In genomic region chr15:99369391-99370171, GRCm38 (mm10) we compare ENCODE assay signal across 8 mouse cellular contexts. TPM values are rescaled to one million over a fixed set of nuclear protein-coding genes. Genes with fewer than 3 reads are reported as not detected.
A peak's percentile ranks its signal among the peaks of the same experiment; 100 is the strongest.
DNase-seq lines count a peak whose midpoint lies in the region; ATAC-seq and TF ChIP-seq lines count a peak whose summit lies in the region.

No protein-coding gene starts in this region.

- H3K9ac ChIP-seq in neural tube, embryonic 11.5 days (ENCODE audit: low read length), result peak overlapping the region; percentile 92
- H3K9ac ChIP-seq in heart, embryonic 14.5 days (ENCODE audit: low read length), result peak overlapping the region; percentile 87
- H3K9ac ChIP-seq in midbrain, postnatal 0 days (replicated peaks; ENCODE audit: low read length, poor library complexity, severe bottlenecking), result peak overlapping the region; percentile 87

- no peak for TF ChIP-seq CTCF in brain, embryonic 14.5 days (IDR thresholded peaks at IDR 0.05; ENCODE audit: borderline replicate concordance, extremely low read depth, insufficient read depth, insufficient read length)
- TF ChIP-seq CTCF in midbrain, postnatal 0 days (IDR thresholded peaks at IDR 0.05), result no peak

- no peak for DNase-seq in neural tube, embryonic 11.5 days (ENCODE audit: low spot score)
- DNase-seq in neural tube, embryonic 10.5 days (ENCODE audit: extremely low spot score, low spot score), result no peak
- DNase-seq in brain, embryonic 14.5 days (ENCODE audit: low read depth), result peak; percentile 39
- no peak for DNase-seq in limb, embryonic 10.5 days (ENCODE audit: low spot score)
- peak; percentile 10 for DNase-seq in midbrain, postnatal 0 days (ENCODE audit: low spot score)
- no peak for DNase-seq in thymus, postnatal 14 days
- DNase-seq in cerebellum, postnatal 10 days, result no peak

- H3K4me1 ChIP-seq in neural tube, embryonic 11.5 days (ENCODE audit: control insufficient read depth, insufficient read depth, low read length), result peaks cover 6% of the 10 kb centered on the region; the same call in 1 of the 2 replicates
- peaks cover 7 to 22% of the 10 kb centered on the region in 2 experiments for H3K4me1 ChIP-seq in heart, embryonic 14.5 days (ENCODE audit: control insufficient read depth in 2 of 2, insufficient read depth in 2 of 2, low read length in 2 of 2)
- peaks cover 33% of the 10 kb centered on the region for H3K4me1 ChIP-seq in limb, embryonic 10.5 days
- H3K4me1 ChIP-seq in midbrain, postnatal 0 days (ENCODE audit: insufficient read depth, low read length), result peaks cover 8% of the 10 kb centered on the region; the same call in 1 of the 2 replicates

- no peaks in the 10 kb centered on the region for H3K27me3 ChIP-seq in neural tube, embryonic 11.5 days (ENCODE audit: control insufficient read depth, insufficient read depth, low read length)
- no peaks in the 10 kb centered on the region; the same call in 1 of the 2 replicates for H3K27me3 ChIP-seq in heart, embryonic 14.5 days (ENCODE audit: control insufficient read depth, insufficient read depth, low read length)
- no peaks in the 10 kb centered on the region for H3K27me3 ChIP-seq in limb, embryonic 10.5 days (ENCODE audit: low read depth, poor library complexity, severe bottlenecking)
- no peaks in the 10 kb centered on the region for H3K27me3 ChIP-seq in midbrain, postnatal 0 days (ENCODE audit: insufficient read depth, low read length)

- H3K27ac ChIP-seq in neural tube, embryonic 11.5 days (ENCODE audit: low read depth, low read length), result peak overlapping the region; percentile 88
- H3K27ac ChIP-seq in heart, embryonic 14.5 days (replicated peaks in 1 of 2; ENCODE audit: control insufficient read depth in 1 of 2, insufficient read depth in 1 of 2, low read depth in 2 of 2, low read length in 2 of 2), result peak overlapping the region; percentile 53 to 86; a peak in 3 of 4 replicates
- H3K27ac ChIP-seq in limb, embryonic 10.5 days, result peak overlapping the region; percentile 99
- peak overlapping the region; percentile 77 for H3K27ac ChIP-seq in midbrain, postnatal 0 days (ENCODE audit: low read depth, low read length)

- WGBS in neural tube, embryonic 11.5 days, result 2% methylated on average over 29 of the region's 39 CpGs
- 2% methylated on average over 38 of the region's 39 CpGs for WGBS in heart, embryonic 14.5 days
- 3% methylated on average over 36 of the region's 39 CpGs for whole genome bisulfite sequencing in limb, embryonic 10.5 days
- WGBS in midbrain, postnatal 0 days, result 3% methylated on average over 26 of the region's 39 CpGs

- H3K36me3 ChIP-seq in neural tube, embryonic 11.5 days (ENCODE audit: control insufficient read depth, insufficient read depth, low read length), result no peaks in the 10 kb centered on the region
- no peaks in the 10 kb centered on the region for H3K36me3 ChIP-seq in heart, embryonic 14.5 days (ENCODE audit: control insufficient read depth, insufficient read depth, low read length)
- H3K36me3 ChIP-seq in limb, embryonic 10.5 days, result peaks cover 4% of the 10 kb centered on the region; the same call in 1 of the 2 replicates
- H3K36me3 ChIP-seq in midbrain, postnatal 0 days (ENCODE audit: insufficient read depth, low read length), result no peaks in the 10 kb centered on the region

- peak; percentile 75 for ATAC-seq in neural tube, embryonic 11.5 days (ENCODE audit: insufficient read depth, low FRiP score, low TSS enrichment)
- peak; percentile 57 for ATAC-seq in heart, embryonic 14.5 days (ENCODE audit: insufficient number of reproducible peaks, insufficient read depth, low FRiP score, low read depth)
- no peak; the same call in 1 of the 2 replicates for ATAC-seq in midbrain, postnatal 0 days (ENCODE audit: low FRiP score)

- H3K9me3 ChIP-seq in neural tube, embryonic 11.5 days (ENCODE audit: control insufficient read depth, low read length), result no peaks in the 10 kb centered on the region
- H3K9me3 ChIP-seq in heart, embryonic 14.5 days (ENCODE audit: control insufficient read depth, low read length), result no peaks in the 10 kb centered on the region
- H3K9me3 ChIP-seq in limb, embryonic 10.5 days (replicated peaks), result no peaks in the 10 kb centered on the region
- H3K9me3 ChIP-seq in midbrain, postnatal 0 days (ENCODE audit: low read length), result no peaks in the 10 kb centered on the region

- peak overlapping the region; percentile 78 for H3K4me2 ChIP-seq in neural tube, embryonic 11.5 days (ENCODE audit: low read depth)
- H3K4me2 ChIP-seq in heart, embryonic 14.5 days (ENCODE audit: low read length), result peak overlapping the region; percentile 77
- H3K4me2 ChIP-seq in midbrain, postnatal 0 days (ENCODE audit: low read depth, low read length, poor library complexity, severe bottlenecking), result peak overlapping the region; percentile 77

- TF ChIP-seq POLR2A in brain, embryonic 14.5 days (IDR thresholded peaks at IDR 0.05; ENCODE audit: borderline replicate concordance, extremely low read depth, insufficient read depth, insufficient read length, poor library complexity, severe bottlenecking), result no peak

- peak overlapping the region; percentile 85 for H3K4me3 ChIP-seq in neural tube, embryonic 11.5 days (ENCODE audit: low read depth, low read length)
- H3K4me3 ChIP-seq in heart, embryonic 14.5 days (ENCODE audit: control insufficient read depth in 1 of 2, insufficient read depth in 1 of 2, low read depth in 1 of 2, low read length in 2 of 2), result peak overlapping the region; percentile 61 to 77
- H3K4me3 ChIP-seq in limb, embryonic 10.5 days, result peak overlapping the region; percentile 96
- peak overlapping the region; percentile 89 for H3K4me3 ChIP-seq in midbrain, postnatal 0 days (ENCODE audit: low read depth, low read length)

RNA-seq across cellular contexts. Expression of gene Fmnl3, which starts 0.7 kb away (rescaled TPM):
- polyA plus RNA-seq in neural tube, embryonic 11.5 days (2014; fragmentation: Nextera tagmentation; extraction: Ambion mirVana), result 13.7 and 14.5 TPM in 2 replicates
- 27.4 and 30.1 TPM in 2 replicates for polyA plus RNA-seq in brain, embryonic 14.5 days (2012; rRNA removed)
- 14.4 and 15.0 TPM in 2 replicates for polyA plus RNA-seq in heart, embryonic 14.5 days (2014; fragmentation: Nextera tagmentation; extraction: Ambion mirVana)
- 30.4 and 42.2 TPM in 2 replicates for polyA plus RNA-seq in limb, embryonic 10.5 days (2016; fragmentation: Nextera tagmentation; extraction: Ambion mirVana)
- 13.5 and 15.5 TPM in 2 replicates for total RNA-seq in midbrain, postnatal 0 days (2014; rRNA removed)
- 8.5 and 9.8 TPM in 2 replicates for polyA plus RNA-seq in midbrain, postnatal 0 days (2015; fragmentation: Nextera tagmentation; extraction: Ambion mirVana)

RNA-seq across cellular contexts. Expression of gene Tmbim6, which starts 23.1 kb away (rescaled TPM):
- 237 and 246 TPM in 2 replicates for polyA plus RNA-seq in neural tube, embryonic 11.5 days (2014; fragmentation: Nextera tagmentation; extraction: Ambion mirVana)
- 214 and 221 TPM in 2 replicates for polyA plus RNA-seq in brain, embryonic 14.5 days (2012; rRNA removed)
- 235 and 239 TPM in 2 replicates for polyA plus RNA-seq in heart, embryonic 14.5 days (2014; fragmentation: Nextera tagmentation; extraction: Ambion mirVana)
- polyA plus RNA-seq in limb, embryonic 10.5 days (2016; fragmentation: Nextera tagmentation; extraction: Ambion mirVana), result 272 and 296 TPM in 2 replicates
- total RNA-seq in midbrain, postnatal 0 days (2014; rRNA removed), result 270 and 327 TPM in 2 replicates
- 327 and 348 TPM in 2 replicates for polyA plus RNA-seq in midbrain, postnatal 0 days (2015; fragmentation: Nextera tagmentation; extraction: Ambion mirVana)

Comparison
In these comparisons a context has a peak if more than half of its experiments do, and no peak if none do; other contexts are left out.
1. DNase-seq: peak in brain, embryonic 14.5 days (single experiment) and midbrain, postnatal 0 days (single experiment); none in neural tube, embryonic 11.5 days (single experiment), neural tube, embryonic 10.5 days (single experiment), limb, embryonic 10.5 days (single experiment), thymus, postnatal 14 days (single experiment) and cerebellum, postnatal 10 days (0 of 2).
2. Peak in every context shown above with its lines, with median percentiles within 50 percentile points of each other: H3K27ac ChIP-seq, H3K4me2 ChIP-seq, H3K4me3 ChIP-seq and H3K9ac ChIP-seq.